Mouse (Mus musculus): ENCODE measurements around the gene Camsap2. TPM values are rescaled to one million over a fixed set of nuclear protein-coding genes. Genes with fewer than 3 reads are reported as not detected.

Camsap2 gene
- polyA plus RNA-seq, 1 experiment, result 7.3 TPM

GRCm38 (mm10) chr1:136333512-136333911 is 12.4 kb downstream of the Camsap2 start:
- 97% methylated on average over 3 of the region's 3 CpGs for WGBS
- no peak for TF ChIP-seq POLR2A (IDR thresholded peaks at IDR 0.05; ENCODE audit: control insufficient read depth, extremely low read depth, insufficient read depth, low read length, poor library complexity)
- no peak for TF ChIP-seq CTCF (IDR thresholded peaks at IDR 0.05; ENCODE audit: borderline replicate concordance, control insufficient read depth, extremely low read depth, insufficient read depth, low read length, poor library complexity)

GRCm38 (mm10) chr1:136333071-136333470 is 12.8 kb downstream of the Camsap2 start:
- no peaks in the 10 kb centered on the region for H3K4me1 ChIP-seq (replicated peaks; ENCODE audit: control insufficient read depth, insufficient read depth, low read length)
- TF ChIP-seq CTCF (IDR thresholded peaks at IDR 0.05; ENCODE audit: borderline replicate concordance, control insufficient read depth, extremely low read depth, insufficient read depth, low read length, poor library complexity) (no peak), POLR2A (IDR thresholded peaks at IDR 0.05; ENCODE audit: control insufficient read depth, extremely low read depth, insufficient read depth, low read length, poor library complexity) (no peak)
- no peaks in the 10 kb centered on the region for H3K36me3 ChIP-seq (ENCODE audit: control insufficient read depth, insufficient read depth, low read length)
- no peak overlapping the region for H3K4me3 ChIP-seq (ENCODE audit: control insufficient read depth, insufficient read depth, low read length)
- H3K27me3 ChIP-seq (ENCODE audit: control insufficient read depth, insufficient read depth, low read length), result no peaks in the 10 kb centered on the region
- 95% methylated on average over 7 of the region's 7 CpGs for WGBS
- no peak overlapping the region for H3K27ac ChIP-seq (ENCODE audit: control insufficient read depth, insufficient read depth, low read length)
- no peak for DNase-seq

More at GRCm38 (mm10) chr1:136333512-136333911, 12.4 kb downstream of the Camsap2 start:
- H3K4me1 ChIP-seq (replicated peaks; ENCODE audit: control insufficient read depth, insufficient read depth, low read length), result no peaks in the 10 kb centered on the region
- H3K4me3 ChIP-seq (ENCODE audit: control insufficient read depth, insufficient read depth, low read length), result no peak overlapping the region
- no peak for DNase-seq
- no peaks in the 10 kb centered on the region for H3K27me3 ChIP-seq (ENCODE audit: control insufficient read depth, insufficient read depth, low read length)
- H3K27ac ChIP-seq (ENCODE audit: control insufficient read depth, insufficient read depth, low read length), result no peak overlapping the region
- H3K36me3 ChIP-seq (ENCODE audit: control insufficient read depth, insufficient read depth, low read length), result no peaks in the 10 kb centered on the region

- Histone ChIP-seq H3K27me3 (ENCODE audit: control insufficient read depth, insufficient read depth, low read length) (no peaks in the 10 kb centered on the region), H3K4me1 (replicated peaks; ENCODE audit: control insufficient read depth, insufficient read depth, low read length) (no peaks in the 10 kb centered on the region), H3K36me3 (ENCODE audit: control insufficient read depth, insufficient read depth, low read length) (no peaks in the 10 kb centered on the region), H3K27ac (ENCODE audit: control insufficient read depth, insufficient read depth, low read length) (no peak overlapping the region), H3K4me3 (ENCODE audit: control insufficient read depth, insufficient read depth, low read length) (no peak overlapping the region)
- TF ChIP-seq CTCF (IDR thresholded peaks at IDR 0.05; ENCODE audit: borderline replicate concordance, control insufficient read depth, extremely low read depth, insufficient read depth, low read length, poor library complexity), result no peak
- no peak for TF ChIP-seq POLR2A (IDR thresholded peaks at IDR 0.05; ENCODE audit: control insufficient read depth, extremely low read depth, insufficient read depth, low read length, poor library complexity)
- WGBS, result 80% methylated on average over 4 of the region's 4 CpGs
- no peak for DNase-seq
These were observed 14.1 kb downstream of the Camsap2 start for GRCm38 (mm10) chr1:136331836-136332235.

GRCm38 (mm10) chr1:136329426-136329825 is 16.5 kb downstream of the Camsap2 start:
- 94% methylated on average over 4 of the region's 4 CpGs for WGBS

GRCm38 (mm10) chr1:136328640-136329039 is 17.3 kb downstream of the Camsap2 start:
- H3K4me1 ChIP-seq (replicated peaks; ENCODE audit: control insufficient read depth, insufficient read depth, low read length), result no peaks in the 10 kb centered on the region
- H3K4me3 ChIP-seq (ENCODE audit: control insufficient read depth, insufficient read depth, low read length), result no peak overlapping the region
- WGBS, result 88% methylated on average over 2 of the region's 2 CpGs
- TF ChIP-seq POLR2A (IDR thresholded peaks at IDR 0.05; ENCODE audit: control insufficient read depth, extremely low read depth, insufficient read depth, low read length, poor library complexity) (no peak), CTCF (IDR thresholded peaks at IDR 0.05; ENCODE audit: borderline replicate concordance, control insufficient read depth, extremely low read depth, insufficient read depth, low read length, poor library complexity) (no peak)
- no peaks in the 10 kb centered on the region for H3K36me3 ChIP-seq (ENCODE audit: control insufficient read depth, insufficient read depth, low read length)
- no peak overlapping the region for H3K27ac ChIP-seq (ENCODE audit: control insufficient read depth, insufficient read depth, low read length)
- H3K27me3 ChIP-seq (ENCODE audit: control insufficient read depth, insufficient read depth, low read length), result no peaks in the 10 kb centered on the region
- DNase-seq, result no peak

More at GRCm38 (mm10) chr1:136329426-136329825, 16.5 kb downstream of the Camsap2 start:
- no peaks in the 10 kb centered on the region for H3K4me1 ChIP-seq (replicated peaks; ENCODE audit: control insufficient read depth, insufficient read depth, low read length)
- no peak for DNase-seq
- H3K27me3 ChIP-seq (ENCODE audit: control insufficient read depth, insufficient read depth, low read length), result no peaks in the 10 kb centered on the region
- no peaks in the 10 kb centered on the region for H3K36me3 ChIP-seq (ENCODE audit: control insufficient read depth, insufficient read depth, low read length)
- H3K27ac ChIP-seq (ENCODE audit: control insufficient read depth, insufficient read depth, low read length), result no peak overlapping the region
- H3K4me3 ChIP-seq (ENCODE audit: control insufficient read depth, insufficient read depth, low read length), result no peak overlapping the region
- no peak for TF ChIP-seq POLR2A (IDR thresholded peaks at IDR 0.05; ENCODE audit: control insufficient read depth, extremely low read depth, insufficient read depth, low read length, poor library complexity)
- TF ChIP-seq CTCF (IDR thresholded peaks at IDR 0.05; ENCODE audit: borderline replicate concordance, control insufficient read depth, extremely low read depth, insufficient read depth, low read length, poor library complexity), result no peak

GRCm38 (mm10) chr1:136327638-136328037 is 18.3 kb downstream of the Camsap2 start:
- peaks cover 7% of the 10 kb centered on the region for H3K36me3 ChIP-seq (ENCODE audit: control insufficient read depth, insufficient read depth, low read length)
- 72% methylated on average over 3 of the region's 3 CpGs for WGBS
- no peaks in the 10 kb centered on the region for H3K4me1 ChIP-seq (replicated peaks; ENCODE audit: control insufficient read depth, insufficient read depth, low read length)
- DNase-seq, result no peak
- TF ChIP-seq POLR2A (IDR thresholded peaks at IDR 0.05; ENCODE audit: control insufficient read depth, extremely low read depth, insufficient read depth, low read length, poor library complexity), result no peak
- TF ChIP-seq CTCF (IDR thresholded peaks at IDR 0.05; ENCODE audit: borderline replicate concordance, control insufficient read depth, extremely low read depth, insufficient read depth, low read length, poor library complexity), result no peak
- no peak overlapping the region for H3K27ac ChIP-seq (ENCODE audit: control insufficient read depth, insufficient read depth, low read length)
- no peaks in the 10 kb centered on the region for H3K27me3 ChIP-seq (ENCODE audit: control insufficient read depth, insufficient read depth, low read length)
- H3K4me3 ChIP-seq (ENCODE audit: control insufficient read depth, insufficient read depth, low read length), result no peak overlapping the region

- DNase-seq, result no peak
- TF ChIP-seq CTCF (IDR thresholded peaks at IDR 0.05; ENCODE audit: borderline replicate concordance, control insufficient read depth, extremely low read depth, insufficient read depth, low read length, poor library complexity), result no peak
- TF ChIP-seq POLR2A (IDR thresholded peaks at IDR 0.05; ENCODE audit: control insufficient read depth, extremely low read depth, insufficient read depth, low read length, poor library complexity), result no peak
- Histone ChIP-seq H3K36me3 (ENCODE audit: control insufficient read depth, insufficient read depth, low read length) (peaks cover 9% of the 10 kb centered on the region), H3K27me3 (ENCODE audit: control insufficient read depth, insufficient read depth, low read length) (no peaks in the 10 kb centered on the region), H3K4me1 (replicated peaks; ENCODE audit: control insufficient read depth, insufficient read depth, low read length) (no peaks in the 10 kb centered on the region), H3K4me3 (ENCODE audit: control insufficient read depth, insufficient read depth, low read length) (no peak overlapping the region), H3K27ac (ENCODE audit: control insufficient read depth, insufficient read depth, low read length) (no peak overlapping the region)
- 65% methylated on average over 4 of the region's 4 CpGs for WGBS
These were observed 20.0 kb downstream of the Camsap2 start for GRCm38 (mm10) chr1:136325933-136326332.
